Mouse (Mus musculus) limb, embryonic 12.5 days (tissue): Measurements from ENCODE around the gene Ostm1. TPM values are rescaled to one million over a fixed set of nuclear protein-coding genes. Genes with fewer than 3 reads are reported as not detected.

ENCODE experiments used
- ATAC-seq: fragments of 200-750 bp; cut with Nextera tagmentation; 2 replicates; pipeline ENCODE4 v1.8.0; 2017; ENCODE audit warnings: low read depth, moderate TSS enrichment; ENCODE audit not compliant: insufficient number of reproducible peaks, insufficient read depth, low FRiP score, low TSS enrichment
- H3K27ac ChIP-seq: fragments of 300-500 bp; sonication (generic); 2 replicates; pipeline ENCODE4 v1.5.1; 2016; ENCODE audit warnings: mild to moderate bottlenecking, moderate library complexity
- H3K27me3 ChIP-seq: fragments of 300-500 bp; sonication (generic); 2 replicates; pipeline ENCODE4 v1.6.1; 2016; ENCODE audit warnings: mild to moderate bottlenecking, moderate library complexity
- H3K36me3 ChIP-seq: fragments of 300-500 bp; sonication (generic); 2 replicates; pipeline ENCODE4 v1.6.1; 2016; ENCODE audit warnings: mild to moderate bottlenecking, moderate library complexity
- H3K4me1 ChIP-seq: fragments of 300-500 bp; sonication (generic); replicated peaks from 2 replicates; pipeline ENCODE4 v1.6.1; 2016
- H3K4me2 ChIP-seq: fragments of 300-500 bp; sonication (generic); 2 replicates; pipeline ENCODE4 v1.6.1; 2016; ENCODE audit warnings: mild to moderate bottlenecking, moderate library complexity
- H3K4me3 ChIP-seq: fragments of 300-500 bp; sonication (generic); replicated peaks from 2 replicates; pipeline ENCODE4 v1.5.1; 2016; ENCODE audit warnings: mild to moderate bottlenecking
- H3K9ac ChIP-seq: fragments of 300-500 bp; sonication (generic); replicated peaks from 2 replicates; pipeline ENCODE4 v1.6.1; 2016; ENCODE audit warnings: mild to moderate bottlenecking, moderate library complexity
- H3K9me3 ChIP-seq: fragments of 300-500 bp; sonication (generic); 2 replicates; pipeline ENCODE4 v1.6.1; 2016; ENCODE audit warnings: mild to moderate bottlenecking, moderate library complexity
- WGBS: fragments of 180-500 bp; shearing (Covaris S2); methylation state at CpG from one replicate; pipeline ENCODE4 v1.1.7; 2016; 5-methylcytosine and 5-hydroxymethylcytosine counted together
- polyA plus RNA-seq: library from polyadenylated mRNA; unstranded; fragments of >200 nt; fragmentation: Nextera tagmentation; extraction: Ambion mirVana; gene quantifications from 2 replicates; pipeline ENCODE4 v1.2.1, GENCODE M21; 2016

Gene Ostm1
- polyA plus RNA-seq, 1 experiment from 2014 or later: 9.0 TPM

GRCm38 (mm10) chr10:42632453-42633360 is 49.1 kb downstream of the Ostm1 start:
- Histone ChIP-seq H3K9me3 (no peaks in the 10 kb centered on the region), H3K4me2 (peak overlapping the region; percentile 47), H3K4me3 (peak overlapping the region; percentile 27), H3K36me3 (no peaks in the 10 kb centered on the region), H3K4me1 (peaks cover 28% of the 10 kb centered on the region), H3K27me3 (peaks cover 99% of the 10 kb centered on the region), H3K9ac (no peak overlapping the region), H3K27ac (no peak overlapping the region)
- 2% methylated on average over 39 of the region's 39 CpGs for WGBS
- no peak for ATAC-seq

GRCm38 (mm10) chr10:42633361-42634121 is 49.9 kb downstream of the Ostm1 start:
- Histone ChIP-seq H3K9ac (no peak overlapping the region), H3K9me3 (no peaks in the 10 kb centered on the region), H3K4me1 (peaks cover 28% of the 10 kb centered on the region), H3K27ac (no peak overlapping the region), H3K4me3 (peak overlapping the region; percentile 27), H3K36me3 (no peaks in the 10 kb centered on the region), H3K4me2 (peak overlapping the region; percentile 47), H3K27me3 (peaks cover 99% of the 10 kb centered on the region)
- WGBS: 4% methylated on average over 23 of the region's 23 CpGs
- ATAC-seq: no peak

- Histone ChIP-seq H3K4me3 (peak overlapping the region; percentile 27; the same call in 1 of the 2 replicates), H3K4me1 (peaks cover 28% of the 10 kb centered on the region), H3K36me3 (no peaks in the 10 kb centered on the region), H3K27ac (no peak overlapping the region), H3K27me3 (peaks cover 97% of the 10 kb centered on the region), H3K4me2 (no peak overlapping the region), H3K9ac (no peak overlapping the region), H3K9me3 (no peaks in the 10 kb centered on the region)
- no peak for ATAC-seq
- WGBS: 3% methylated on average over 8 of the region's 8 CpGs
Observed at GRCm38 (mm10) chr10:42634122-42634720, 50.6 kb downstream of the Ostm1 start.

GRCm38 (mm10) chr10:42635046-42635445 is 51.4 kb downstream of the Ostm1 start:
- no peak for ATAC-seq
- Histone ChIP-seq H3K9me3 (no peaks in the 10 kb centered on the region), H3K4me2 (peak overlapping the region; percentile 50; the same call in 1 of the 2 replicates), H3K27me3 (peaks cover 94% of the 10 kb centered on the region), H3K4me3 (peak overlapping the region; percentile 24; the same call in 1 of the 2 replicates), H3K27ac (no peak overlapping the region), H3K4me1 (peaks cover 28% of the 10 kb centered on the region), H3K36me3 (no peaks in the 10 kb centered on the region), H3K9ac (no peak overlapping the region)
- WGBS: 2% methylated on average over 11 of the region's 11 CpGs

GRCm38 (mm10) chr10:42635566-42636359 is 52.1 kb downstream of the Ostm1 start:
- Histone ChIP-seq H3K4me2 (peak overlapping the region; percentile 50), H3K9me3 (no peaks in the 10 kb centered on the region), H3K9ac (0 out of 2 replicates have a peak overlapping the region, but pooled peaks have one; percentile 14), H3K4me1 (peaks cover 28% of the 10 kb centered on the region), H3K4me3 (peak overlapping the region; percentile 24), H3K27me3 (peaks cover 86% of the 10 kb centered on the region), H3K27ac (no peak overlapping the region), H3K36me3 (no peaks in the 10 kb centered on the region)
- under 1% methylated on average over 37 of the region's 52 CpGs for WGBS
- ATAC-seq: no peak

GRCm38 (mm10) chr10:42636360-42637182 is 52.9 kb downstream of the Ostm1 start:
- no peak overlapping the region for H3K9ac ChIP-seq
- no peaks in the 10 kb centered on the region for H3K9me3 ChIP-seq
- peak overlapping the region; percentile 9 for H3K4me3 ChIP-seq
- WGBS: 1% methylated on average over 27 of the region's 27 CpGs
- no peak overlapping the region for H3K4me2 ChIP-seq
- peaks cover 78% of the 10 kb centered on the region for H3K27me3 ChIP-seq
- no peak overlapping the region for H3K27ac ChIP-seq
- H3K36me3 ChIP-seq: no peaks in the 10 kb centered on the region
- ATAC-seq: no peak
- H3K4me1 ChIP-seq: peaks cover 28% of the 10 kb centered on the region

- Histone ChIP-seq H3K4me2 (no peak overlapping the region), H3K9ac (no peak overlapping the region), H3K27ac (no peak overlapping the region), H3K9me3 (no peaks in the 10 kb centered on the region), H3K36me3 (no peaks in the 10 kb centered on the region), H3K4me3 (peak overlapping the region; percentile 9; the same call in 1 of the 2 replicates), H3K27me3 (peaks cover 71% of the 10 kb centered on the region), H3K4me1 (peaks cover 22% of the 10 kb centered on the region)
- 5% methylated on average over 18 of the region's 18 CpGs for WGBS
- ATAC-seq: 0 out of 2 replicates have a peak, but pooled peaks have one; percentile 17
Observed at GRCm38 (mm10) chr10:42637183-42637788, 53.7 kb downstream of the Ostm1 start.

- 88% methylated on average over 6 of the region's 6 CpGs for WGBS
- Histone ChIP-seq H3K4me2 (no peak overlapping the region), H3K4me1 (peaks cover 9% of the 10 kb centered on the region), H3K27ac (no peak overlapping the region), H3K27me3 (peaks cover 46% of the 10 kb centered on the region), H3K36me3 (no peaks in the 10 kb centered on the region), H3K9me3 (0 out of 2 replicates have a peak, but pooled peaks cover 4% of the 10 kb centered on the region), H3K4me3 (no peak overlapping the region), H3K9ac (no peak overlapping the region)
- no peak for ATAC-seq
Observed at GRCm38 (mm10) chr10:42639856-42640255, 56.2 kb downstream of the Ostm1 start.

GRCm38 (mm10) chr10:42643638-42644037 is 60.0 kb downstream of the Ostm1 start:
- Histone ChIP-seq H3K4me2 (no peak overlapping the region), H3K27me3 (peaks cover 8% of the 10 kb centered on the region), H3K9me3 (0 out of 2 replicates have a peak, but pooled peaks cover 4% of the 10 kb centered on the region), H3K9ac (no peak overlapping the region), H3K27ac (no peak overlapping the region), H3K4me3 (no peak overlapping the region), H3K36me3 (no peaks in the 10 kb centered on the region), H3K4me1 (no peaks in the 10 kb centered on the region)
- WGBS: 83% methylated on average over 9 of the region's 9 CpGs
- no peak for ATAC-seq
